Mouse (Mus musculus): ENCODE measurements around the gene Gm10273.

GRCm38 (mm10) chr10:59441735-59442134 is 46.3 kb downstream of the Gm10273 start, which contains the start of gene Oit3:
- TF ChIP-seq CTCF (IDR thresholded peaks at IDR 0.05; ENCODE audit: low read depth) = no peak
- TF ChIP-seq EP300 (IDR thresholded peaks at IDR 0.05; ENCODE audit: low read depth) = no peak
